20 mouse cellular contexts compared by ENCODE assay signal in genomic region chr12:26567435-26567834, GRCm38 (mm10).
DNase-seq lines count a peak whose midpoint lies in the region; ATAC-seq and TF ChIP-seq lines count a peak whose summit lies in the region.
"Had no signal": no experiment of that assay in that cellular context is flagged by ENCODE, and none has a peak within 500 bp of the region (broad histone marks: within the 10 kb centered on the region; RNA-seq: fewer than 3 reads in every experiment).

No protein-coding gene starts in this region.

- TF ChIP-seq POLR2A in liver, adult 2 months (IDR thresholded peaks at IDR 0.05; ENCODE audit: extremely low read depth, insufficient read depth, low read length) = no peak

- H3K9ac ChIP-seq in liver, adult 2 months (ENCODE audit: low read depth, low read length) = no peak overlapping the region
- no peak overlapping the region for H3K9ac ChIP-seq in liver, embryonic 11.5 days (ENCODE audit: low read depth, low read length)
- H3K9ac ChIP-seq: embryonic facial prominence, embryonic 13.5 days; forebrain, embryonic 12.5 days; forebrain, postnatal 0 days; heart, embryonic 13.5 days; hindbrain, embryonic 12.5 days had no signal

- no peak overlapping the region for H3K27ac ChIP-seq in liver, adult 2 months (replicated peaks; ENCODE audit: insufficient read depth, low read depth, low read length)
- no peak overlapping the region for H3K27ac ChIP-seq in liver, embryonic 11.5 days (ENCODE audit: low read depth, low read length)
- H3K27ac ChIP-seq: embryonic facial prominence, embryonic 13.5 days; forebrain, embryonic 12.5 days; heart, embryonic 13.5 days; hindbrain, embryonic 12.5 days had no signal

- DNase-seq in adrenal gland, adult 2 months = peak; percentile 14
- DNase-seq in adrenal gland, postnatal 4 days (ENCODE audit: low spot score in 2 of 2) = no peak
- DNase-seq in liver, adult 2 months (ENCODE audit: extremely low read depth, low read depth, low spot score) = peak; percentile 12
- DNase-seq in liver, embryonic 11.5 days (ENCODE audit: low spot score) = no peak
- peak; percentile 5 to 17 for DNase-seq in adrenal gland, postnatal 36 days
- no peak for DNase-seq in right cerebral cortex, adult 18-20 months
- DNase-seq in kidney, postnatal 10 days = no peak
- DNase-seq: cerebellum, adult 18-20 months; cerebellum, adult 9-11 months; cerebellum, postnatal 36 days; forebrain, postnatal 0 days; gastrocnemius, postnatal 14 days; heart, postnatal 36 days had no signal

- no peak overlapping the region for H3K4me2 ChIP-seq in liver, embryonic 11.5 days
- H3K4me2 ChIP-seq: embryonic facial prominence, embryonic 13.5 days; forebrain, embryonic 12.5 days; heart, embryonic 13.5 days; hindbrain, embryonic 12.5 days had no signal

- H3K79me2 ChIP-seq in liver, adult 2 months (ENCODE audit: control insufficient read depth, insufficient read depth, low read length) = no peaks in the 10 kb centered on the region

- H3K9me3 ChIP-seq in liver, embryonic 11.5 days (ENCODE audit: control insufficient read depth, low read length) = no peaks in the 10 kb centered on the region
- H3K9me3 ChIP-seq: embryonic facial prominence, embryonic 13.5 days; forebrain, embryonic 12.5 days; heart, embryonic 13.5 days; hindbrain, embryonic 12.5 days had no signal

- no peaks in the 10 kb centered on the region for H3K4me1 ChIP-seq in liver, adult 2 months (ENCODE audit: control insufficient read depth, insufficient read depth, low read length)
- H3K4me1 ChIP-seq in liver, embryonic 11.5 days (replicated peaks; ENCODE audit: control insufficient read depth, insufficient read depth, low read length) = no peaks in the 10 kb centered on the region
- H3K4me1 ChIP-seq: forebrain, embryonic 12.5 days; hindbrain, embryonic 12.5 days had no signal

- H3K27me3 ChIP-seq in liver, adult 2 months (ENCODE audit: control insufficient read depth, insufficient read depth, low read length) = no peaks in the 10 kb centered on the region
- H3K27me3 ChIP-seq in liver, embryonic 11.5 days (replicated peaks; ENCODE audit: control insufficient read depth, insufficient read depth, low read length) = no peaks in the 10 kb centered on the region
- H3K27me3 ChIP-seq: embryonic facial prominence, embryonic 13.5 days; forebrain, embryonic 12.5 days; heart, embryonic 13.5 days; hindbrain, embryonic 12.5 days had no signal

- no peak overlapping the region for H3K4me3 ChIP-seq in liver, adult 2 months (ENCODE audit: insufficient read depth, low read depth, low read length)
- no peak overlapping the region for H3K4me3 ChIP-seq in liver, embryonic 11.5 days (ENCODE audit: low read depth, low read length)
- H3K4me3 ChIP-seq: embryonic facial prominence, embryonic 13.5 days; forebrain, embryonic 12.5 days; heart, embryonic 13.5 days; hindbrain, embryonic 12.5 days had no signal

- WGBS in liver, adult 2 months = 79% methylated on average over 4 of the region's 4 CpGs
- 78% methylated on average over 4 of the region's 4 CpGs for WGBS in liver, embryonic 11.5 days

- no peaks in the 10 kb centered on the region for H3K36me3 ChIP-seq in liver, adult 2 months (ENCODE audit: control insufficient read depth, insufficient read depth, low read length)
- H3K36me3 ChIP-seq in liver, embryonic 11.5 days (ENCODE audit: control insufficient read depth, insufficient read depth, low read length) = no peaks in the 10 kb centered on the region
- H3K36me3 ChIP-seq: embryonic facial prominence, embryonic 13.5 days; forebrain, embryonic 12.5 days; heart, embryonic 13.5 days; hindbrain, embryonic 12.5 days had no signal

- no peak for TF ChIP-seq CTCF in liver, adult 2 months (IDR thresholded peaks at IDR 0.05; ENCODE audit: low read depth, low read length)

- no peak for ATAC-seq in liver, embryonic 11.5 days (replicated peaks; ENCODE audit: low FRiP score)
- ATAC-seq: activated CD4-positive, CD25-positive, alpha-beta regulatory T cell, adult 4 months; forebrain, postnatal 0 days; hindbrain, embryonic 16.5 days; inflammation-experienced regulatory T-cells, adult 6 months had no signal

Comparison
In these comparisons a context has a peak if more than half of its experiments do, and no peak if none do; other contexts are left out.
1. DNase-seq: peak in adrenal gland, adult 2 months (single experiment), liver, adult 2 months (single experiment) and adrenal gland, postnatal 36 days (2 of 2); none in adrenal gland, postnatal 4 days (0 of 2), liver, embryonic 11.5 days (single experiment), right cerebral cortex, adult 18-20 months (single experiment) and kidney, postnatal 10 days (single experiment).